8 mouse cellular contexts compared by ENCODE assay signal in the genomic region with DNA sequence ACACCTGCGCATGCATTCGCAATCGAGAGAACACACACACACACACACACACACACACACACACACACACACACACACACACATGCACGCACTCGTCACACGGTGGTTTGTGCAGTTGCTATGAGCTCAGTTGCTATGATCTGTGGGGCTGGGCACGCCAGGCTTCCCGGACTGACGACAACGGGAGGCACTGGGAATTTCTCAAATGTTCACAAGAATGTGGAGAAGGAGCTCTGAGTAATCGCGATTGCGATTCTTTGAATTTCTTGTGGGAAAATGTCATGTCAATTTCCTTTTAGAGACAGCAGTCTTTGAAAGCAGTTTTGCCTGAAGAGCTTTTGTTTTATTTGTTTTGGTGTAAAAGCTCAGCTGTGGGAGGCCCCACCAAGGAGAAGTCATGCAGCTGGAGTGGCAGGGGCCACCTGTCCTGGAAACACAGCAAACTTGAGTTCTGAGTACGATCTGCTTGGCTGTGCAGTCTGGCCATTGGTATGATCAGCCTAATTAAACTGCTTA. TPM values are rescaled to one million over a fixed set of nuclear protein-coding genes. Genes with fewer than 3 reads are reported as not detected.
DNase-seq lines count a peak whose midpoint lies in the region; ATAC-seq and TF ChIP-seq lines count a peak whose summit lies in the region.

No protein-coding gene starts in this region.

- WGBS in intestine, embryonic 16.5 days, result 41% methylated on average over 14 of the region's 14 CpGs
- 33% methylated on average over 14 of the region's 14 CpGs for WGBS in midbrain, embryonic 14.5 days

- dilution Hi-C loops in CH12.LX (cut with MboI; ENCODE audit: extremely low pct_ligation_motif_present, extremely low pct_unique_long_range_greater_than_20kb, low sequenced_read_pairs), result no loop called here

- peak overlapping the region; percentile 80 for H3K9ac ChIP-seq in CH12.LX (ENCODE audit: insufficient read depth, low read depth)
- H3K9ac ChIP-seq in intestine, embryonic 16.5 days (ENCODE audit: low read depth, low read length), result no peak overlapping the region
- no peak overlapping the region for H3K9ac ChIP-seq in midbrain, embryonic 14.5 days (replicated peaks; ENCODE audit: low read length)

- TF ChIP-seq EP300 in CH12.LX (IDR thresholded peaks at IDR 0.05; ENCODE audit: low read length), result peak; percentile 60

- DNase-seq in layer of hippocampus, adult 2 months (ENCODE audit: low spot score in 2 of 2), result peak; percentile 27 to 42
- DNase-seq in layer of hippocampus, adult 9-10 months (ENCODE audit: low spot score), result no peak
- no peak for DNase-seq in CH12.LX (ENCODE audit: extremely low read depth)
- DNase-seq in cerebellum, postnatal 36 days, result peak; percentile 17 to 26
- DNase-seq in midbrain, embryonic 14.5 days, result peak; percentile 53
- DNase-seq in thymus, postnatal 36 days, result peak; percentile 74 to 79
- DNase-seq in frontal cortex, postnatal 25 days (ENCODE audit: low spot score in 2 of 2), result no peak

- H3K4me2 ChIP-seq in CH12.LX (ENCODE audit: insufficient read depth, low read depth, poor library complexity, severe bottlenecking), result peak overlapping the region; percentile 52
- H3K4me2 ChIP-seq in intestine, embryonic 16.5 days (ENCODE audit: low read depth, low read length), result peak overlapping the region; percentile 32
- H3K4me2 ChIP-seq in midbrain, embryonic 14.5 days (ENCODE audit: low read length), result peak overlapping the region; percentile 28; the same call in 1 of the 2 replicates

- H3K4me1 ChIP-seq in CH12.LX (ENCODE audit: control insufficient read depth in 1 of 2, insufficient read depth in 2 of 2), result peaks cover 43 to 97% of the 10 kb centered on the region in 2 experiments
- peaks cover 24% of the 10 kb centered on the region for H3K4me1 ChIP-seq in intestine, embryonic 16.5 days (ENCODE audit: control insufficient read depth, insufficient read depth, low read length)
- H3K4me1 ChIP-seq in midbrain, embryonic 14.5 days (ENCODE audit: control insufficient read depth, insufficient read depth, low read length), result peaks cover 40% of the 10 kb centered on the region

- no peaks in the 10 kb centered on the region for H3K79me2 ChIP-seq in CH12.LX (replicated peaks; ENCODE audit: control insufficient read depth, extremely low read depth, insufficient read depth, poor library complexity, severe bottlenecking)

- no peak for TF ChIP-seq RAD21 in CH12.LX (IDR thresholded peaks at IDR 0.05; ENCODE audit: low read depth, low read length)

- H3K27ac ChIP-seq in layer of hippocampus, adult 2 months, result peak overlapping the region; percentile 96
- peak overlapping the region; percentile 93 for H3K27ac ChIP-seq in CH12.LX (ENCODE audit: insufficient read depth, low read depth)
- no peak overlapping the region; the same call in 1 of the 2 replicates for H3K27ac ChIP-seq in intestine, embryonic 16.5 days (ENCODE audit: low read length)
- peak overlapping the region; percentile 65; the same call in 1 of the 2 replicates for H3K27ac ChIP-seq in midbrain, embryonic 14.5 days (replicated peaks; ENCODE audit: low read depth, low read length)

- no peaks in the 10 kb centered on the region for H3K9me3 ChIP-seq in CH12.LX (replicated peaks; ENCODE audit: low read length)
- no peaks in the 10 kb centered on the region for H3K9me3 ChIP-seq in intestine, embryonic 16.5 days (ENCODE audit: control insufficient read depth, low read length)
- H3K9me3 ChIP-seq in midbrain, embryonic 14.5 days (ENCODE audit: control insufficient read depth, low read length), result no peaks in the 10 kb centered on the region

- no peak overlapping the region; the same call in 1 of the 2 replicates for H3K4me3 ChIP-seq in layer of hippocampus, adult 2 months
- H3K4me3 ChIP-seq in CH12.LX (replicated peaks in 1 of 3; ENCODE audit: low read depth in 2 of 3, low read length in 2 of 3, poor library complexity in 1 of 3), result peak overlapping the region; percentile 30 to 48 (median 36)
- H3K4me3 ChIP-seq in intestine, embryonic 16.5 days (ENCODE audit: low read length), result no peak overlapping the region
- H3K4me3 ChIP-seq in midbrain, embryonic 14.5 days (replicated peaks; ENCODE audit: low read depth, low read length), result no peak overlapping the region

- TF ChIP-seq POLR2A in CH12.LX (IDR thresholded peaks at IDR 0.05; ENCODE audit: low read depth, low read length), result no peak

- no peaks in the 10 kb centered on the region for H3K27me3 ChIP-seq in CH12.LX (replicated peaks)
- no peaks in the 10 kb centered on the region for H3K27me3 ChIP-seq in intestine, embryonic 16.5 days (replicated peaks; ENCODE audit: control insufficient read depth, insufficient read depth, low read length)
- no peaks in the 10 kb centered on the region for H3K27me3 ChIP-seq in midbrain, embryonic 14.5 days (ENCODE audit: control insufficient read depth, insufficient read depth, low read length)

- no peaks in the 10 kb centered on the region for H3K36me3 ChIP-seq in CH12.LX (replicated peaks in 1 of 2; ENCODE audit: control insufficient read depth in 1 of 2, insufficient read depth in 1 of 2, low read length in 1 of 2)
- H3K36me3 ChIP-seq in intestine, embryonic 16.5 days (ENCODE audit: control insufficient read depth, insufficient read depth, low read length), result no peaks in the 10 kb centered on the region
- no peaks in the 10 kb centered on the region for H3K36me3 ChIP-seq in midbrain, embryonic 14.5 days (ENCODE audit: control insufficient read depth, insufficient read depth, low read length)

- no peak for TF ChIP-seq CTCF in layer of hippocampus, adult 2 months (conservative IDR thresholded peaks at IDR 0.05)
- no peak for TF ChIP-seq CTCF in CH12.LX (conservative IDR thresholded peaks at IDR 0.05 in 1 of 2, IDR thresholded peaks at IDR 0.05 in 1 of 2; ENCODE audit: low read depth in 2 of 2, low read length in 2 of 2)

- in situ Hi-C loops in CH12.LX (cut with MboI; ENCODE audit: low pct_ligation_motif_present, low pct_unique_long_range_greater_than_20kb, low sequenced_read_pairs), result no loop called here

- ATAC-seq in intestine, embryonic 16.5 days, result peak; percentile 34; the same call in 1 of the 2 replicates
- no peak for ATAC-seq in midbrain, embryonic 14.5 days (ENCODE audit: low FRiP score, low TSS enrichment)

TF ChIP-seq in CH12.LX, 34 proteins besides CTCF, POLR2A, EP300 and RAD21:
- no peak for TF ChIP-seq MXI1 (IDR thresholded peaks at IDR 0.05; ENCODE audit: low read depth, low read length)
- no peak for TF ChIP-seq POLR2AphosphoS2 (IDR thresholded peaks at IDR 0.05; ENCODE audit: low read depth, low read length)
- TF ChIP-seq MAZ (IDR thresholded peaks at IDR 0.05; ENCODE audit: low read depth, low read length), result no peak
- TF ChIP-seq E2F4 (IDR thresholded peaks at IDR 0.05; ENCODE audit: insufficient replicate concordance, low read depth, low read length), result no peak
- TF ChIP-seq KAT2A (IDR thresholded peaks at IDR 0.05; ENCODE audit: insufficient replicate concordance, low read length), result no peak
- TF ChIP-seq MYC (IDR thresholded peaks at IDR 0.05; ENCODE audit: low read depth, low read length), result peak; percentile 27; the same call in 1 of the 2 replicates
- no peak for TF ChIP-seq JUND (conservative IDR thresholded peaks at IDR 0.05; ENCODE audit: low read depth, low read length)
- TF ChIP-seq NELFE (IDR thresholded peaks at IDR 0.05; ENCODE audit: low read depth, low read length), result no peak
- peak; percentile 73 for TF ChIP-seq BHLHE40 (IDR thresholded peaks at IDR 0.05; ENCODE audit: low read depth, low read length)
- TF ChIP-seq RCOR1 (conservative IDR thresholded peaks at IDR 0.05; ENCODE audit: low read depth, low read length), result no peak
- TF ChIP-seq USF1 (IDR thresholded peaks at IDR 0.05; ENCODE audit: low read depth, low read length), result no peak
- TF ChIP-seq CHD2 (IDR thresholded peaks at IDR 0.05; ENCODE audit: low read length), result no peak; the same call in 1 of the 2 replicates
- TF ChIP-seq IRF4 (IDR thresholded peaks at IDR 0.05; ENCODE audit: low read depth, low read length), result no peak
- TF ChIP-seq HCFC1 (IDR thresholded peaks at IDR 0.05; ENCODE audit: low read depth, low read length), result no peak

RNA-seq across cellular contexts. Expression of gene Nfkbia, which starts 27.5 kb away (rescaled TPM):
- 10 to 100 TPM; 28.1 to 42.5 TPM for total RNA-seq in layer of hippocampus, adult 2 months (2021)
- total RNA-seq in CH12.LX (2012; rRNA removed) (465 and 702 TPM in 2 replicates), CH12.LX (2014; rRNA removed) (138 and 178 TPM in 2 replicates)
- 115 and 143 TPM in 2 replicates for polyA plus RNA-seq in CH12.LX (2012; ENCODE audit: insufficient read length, low read depth)
- 75.5 and 83.8 TPM in 2 replicates for polyA plus RNA-seq in intestine, embryonic 16.5 days (2015; fragmentation: Nextera tagmentation; extraction: Ambion mirVana)
- polyA plus RNA-seq in midbrain, embryonic 14.5 days (2014; fragmentation: Nextera tagmentation; extraction: Ambion mirVana), result 49.6 and 52.1 TPM in 2 replicates

Comparison
In these comparisons a context has a peak if more than half of its experiments do, and no peak if none do; other contexts are left out.
1. DNase-seq: peak in layer of hippocampus, adult 2 months (2 of 2), cerebellum, postnatal 36 days (2 of 2), midbrain, embryonic 14.5 days (single experiment) and thymus, postnatal 36 days (2 of 2); none in layer of hippocampus, adult 9-10 months (single experiment), CH12.LX (single experiment) and frontal cortex, postnatal 25 days (0 of 2).
2. H3K4me3 ChIP-seq: peak in CH12.LX (3 of 3); none in layer of hippocampus, adult 2 months (single experiment), intestine, embryonic 16.5 days (single experiment) and midbrain, embryonic 14.5 days (single experiment).
3. Peak in every context shown above with its lines, with median percentiles within 50 percentile points of each other: H3K4me2 ChIP-seq.